Mouse (Mus musculus): Measurements from ENCODE around the gene Vangl1.

The Vangl1 gene

DNA sequence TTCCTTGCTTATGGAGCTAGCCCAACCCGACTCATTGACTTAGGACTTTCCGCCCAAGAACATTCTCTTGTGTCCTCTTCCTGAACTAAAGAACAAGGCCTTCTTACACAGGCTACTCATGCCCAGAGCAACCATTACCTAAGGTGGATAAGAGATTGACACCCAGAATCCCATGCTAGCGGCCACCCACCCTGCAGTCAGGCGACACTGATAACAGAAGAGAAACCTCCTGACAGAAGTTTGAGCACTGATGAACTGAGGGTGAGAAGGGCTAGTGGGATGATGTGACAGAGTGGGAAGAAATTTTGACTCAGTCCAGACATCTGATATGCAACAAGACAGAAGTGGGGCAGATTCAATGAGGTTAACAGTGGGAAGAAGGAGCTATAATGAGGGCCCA is 60.1 kb downstream of the Vangl1 start:
- in situ Hi-C loops (cut with MseI, MboI): no loop called here

DNA sequence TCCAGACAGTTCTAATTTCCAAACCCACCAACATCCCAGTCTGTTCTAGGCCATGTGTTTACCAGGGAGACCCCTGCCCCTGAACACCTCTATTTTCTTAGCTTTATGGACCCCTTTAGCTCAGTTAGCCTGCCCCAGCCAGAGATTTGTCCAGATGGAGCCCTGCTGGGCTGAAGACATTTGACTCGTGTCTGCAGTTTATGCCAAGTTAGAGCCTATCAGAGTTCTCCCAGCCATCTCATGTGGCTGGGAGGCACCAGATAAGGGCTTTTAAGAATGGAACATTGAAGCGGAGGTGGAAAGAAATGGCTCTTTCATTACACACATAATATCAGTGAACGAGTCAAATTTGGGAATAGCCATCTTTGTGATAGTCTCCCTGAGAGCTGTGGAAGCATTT is 61.0 kb downstream of the Vangl1 start:
- in situ Hi-C loops (cut with MseI, MboI): no loop called here

DNA sequence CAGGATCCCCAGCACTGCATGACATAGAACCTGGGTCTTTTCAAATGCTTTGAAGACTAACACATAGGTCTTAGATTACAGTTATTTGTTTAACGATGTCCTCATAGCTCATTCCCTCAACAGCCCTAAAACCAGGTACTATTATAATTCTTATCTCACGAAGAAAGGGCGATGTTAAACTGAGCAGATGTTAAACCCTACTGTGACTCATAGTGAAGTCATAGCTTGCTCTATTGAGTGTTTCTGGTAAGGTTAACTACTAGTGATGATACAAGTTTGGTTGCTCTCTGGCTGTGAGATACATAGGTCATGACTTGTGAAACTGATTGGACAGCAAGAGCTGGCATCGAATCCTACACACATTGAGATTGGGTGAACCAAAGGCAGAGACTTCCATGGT is 61.5 kb downstream of the Vangl1 start:
- in situ Hi-C loops (cut with MseI, MboI): no loop called here

DNA sequence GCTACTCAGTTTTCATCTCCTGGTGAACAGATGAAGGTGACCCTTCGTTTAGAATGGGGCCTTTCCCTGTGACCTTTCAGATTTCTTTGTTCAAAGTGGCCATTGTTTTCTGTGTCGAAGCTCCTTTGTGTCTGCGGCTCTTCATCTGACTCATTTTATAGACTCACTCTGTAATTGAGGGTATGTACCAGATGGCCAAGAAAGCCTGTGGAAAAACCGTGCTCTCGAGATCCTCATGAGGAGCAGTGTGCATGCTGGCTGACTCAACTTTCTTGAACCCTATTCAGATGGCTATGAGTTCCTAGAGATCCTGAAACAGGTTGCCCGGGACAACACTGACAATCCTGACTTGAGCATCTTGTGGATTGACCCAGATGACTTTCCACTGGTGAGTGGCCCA is 62.6 kb downstream of the Vangl1 start:
- in situ Hi-C loops (cut with MseI, MboI): no loop called here

DNA sequence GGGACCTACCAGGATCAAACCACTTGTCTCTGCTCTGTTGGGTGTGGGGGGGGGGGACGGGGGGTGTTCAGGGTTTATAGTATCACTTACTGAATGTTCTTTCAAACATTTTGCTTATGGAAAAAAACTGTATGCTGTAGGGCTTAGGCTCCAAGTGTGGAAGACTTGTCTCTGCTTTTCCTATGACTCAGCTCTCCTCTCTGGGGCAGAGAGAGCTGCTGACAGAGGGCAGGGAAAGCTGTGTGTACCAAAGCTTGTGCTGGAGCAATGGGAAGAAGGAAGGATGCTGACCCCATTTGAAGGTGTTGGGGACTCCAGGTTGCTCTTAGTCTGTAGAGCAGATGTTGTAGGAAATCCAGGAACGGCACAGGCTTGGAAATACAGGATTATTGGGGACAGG is 63.0 kb downstream of the Vangl1 start:
- in situ Hi-C loops (cut with MseI, MboI): no loop called here

DNA sequence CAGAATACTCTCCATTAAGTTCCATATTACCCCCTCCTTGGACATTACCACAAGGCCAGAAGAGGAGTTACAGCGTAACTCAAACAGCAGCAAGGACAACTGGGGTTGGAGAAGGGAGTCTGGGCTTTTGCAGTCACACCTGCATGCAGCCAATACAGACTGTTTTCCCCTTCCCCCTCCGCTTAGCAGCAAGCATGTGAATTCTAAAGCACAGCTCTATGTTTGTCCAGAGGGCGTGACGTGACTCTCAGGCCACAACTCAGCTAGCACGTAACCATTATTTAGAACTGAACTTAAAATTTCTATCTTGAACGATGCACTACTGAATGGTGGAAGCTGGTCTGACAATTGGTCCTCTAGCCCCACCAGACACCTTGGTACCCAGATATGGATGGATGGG is 63.9 kb downstream of the Vangl1 start:
- in situ Hi-C loops (cut with MseI, MboI): no loop called here

DNA sequence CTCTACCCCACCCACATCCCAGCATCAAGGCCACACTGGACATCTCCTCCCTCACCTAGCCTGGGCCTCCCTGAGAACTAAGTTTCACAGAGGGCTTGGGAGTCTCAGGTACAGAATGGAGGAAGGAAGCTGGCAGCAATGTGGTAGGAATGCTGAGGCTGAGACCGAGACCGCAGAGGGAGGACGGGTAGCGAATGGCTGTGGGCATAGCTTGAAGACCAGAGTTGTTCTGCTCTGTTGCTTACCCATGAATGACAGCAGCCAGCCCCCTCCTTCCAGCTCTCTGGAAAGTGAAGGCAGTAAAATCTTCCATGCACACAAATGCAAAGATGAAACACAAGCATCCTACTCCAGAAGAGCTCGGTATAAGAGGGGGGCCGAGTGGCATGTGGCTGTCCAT is 65.6 kb downstream of the Vangl1 start:
- in situ Hi-C loops (cut with MseI, MboI): no loop called here

DNA sequence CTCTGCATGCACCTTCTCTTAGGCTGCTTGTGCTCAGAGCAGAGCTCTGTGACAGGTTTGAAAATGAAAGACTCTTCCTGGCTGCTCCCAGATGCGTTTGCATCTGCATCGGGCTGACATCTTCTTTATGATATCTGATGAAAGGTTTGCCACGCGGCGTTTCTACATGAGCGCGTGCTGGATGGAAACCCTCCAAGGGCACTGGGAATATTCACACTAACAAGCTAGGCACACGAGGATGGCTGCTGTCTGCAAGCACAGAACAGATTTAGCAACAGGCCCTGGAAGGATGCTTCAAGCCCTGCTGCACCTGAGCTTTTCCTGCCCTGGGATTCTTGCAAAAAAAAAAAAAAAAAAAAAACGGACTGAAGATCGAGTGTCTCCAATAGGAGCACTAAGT is 67.3 kb downstream of the Vangl1 start:
- in situ Hi-C loops (cut with MseI, MboI): no loop called here

DNA sequence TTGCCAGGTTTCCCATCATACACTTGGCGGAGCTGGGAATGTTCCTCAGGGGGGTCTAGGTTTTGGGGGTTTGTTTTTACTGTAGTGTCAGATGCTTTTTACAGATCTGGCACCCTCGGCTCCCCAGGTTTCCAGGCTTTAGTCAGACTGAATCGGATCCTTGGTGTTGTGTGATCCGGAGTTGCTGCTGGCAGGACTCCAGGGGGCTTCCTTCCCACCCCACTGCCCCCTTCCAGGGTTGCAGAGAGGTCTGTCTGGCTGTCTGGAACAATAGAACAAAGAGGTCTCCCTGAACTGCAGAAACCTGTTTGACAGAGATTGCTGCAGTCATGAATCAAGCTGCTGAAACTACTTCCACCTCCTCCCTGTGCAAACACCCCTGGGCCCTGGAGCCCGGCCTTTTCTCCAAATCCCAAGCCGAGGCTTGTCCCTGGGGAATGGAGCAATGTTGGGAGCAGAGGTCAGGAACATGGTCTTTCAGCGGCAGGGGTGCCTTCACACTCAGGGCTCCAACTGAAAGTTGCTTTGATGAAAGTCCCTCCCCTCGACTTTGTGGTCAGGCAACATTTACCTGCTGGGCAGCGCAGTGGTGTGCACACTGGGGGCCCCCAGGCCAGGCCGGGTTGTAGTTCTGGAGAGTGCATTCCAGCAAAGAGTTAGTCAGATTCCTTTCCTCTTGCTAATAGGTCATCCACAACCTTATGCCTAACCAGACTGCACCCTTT is 68.9 kb downstream of the Vangl1 start:
- in situ Hi-C loops (cut with MseI, MboI): no loop called here

DNA sequence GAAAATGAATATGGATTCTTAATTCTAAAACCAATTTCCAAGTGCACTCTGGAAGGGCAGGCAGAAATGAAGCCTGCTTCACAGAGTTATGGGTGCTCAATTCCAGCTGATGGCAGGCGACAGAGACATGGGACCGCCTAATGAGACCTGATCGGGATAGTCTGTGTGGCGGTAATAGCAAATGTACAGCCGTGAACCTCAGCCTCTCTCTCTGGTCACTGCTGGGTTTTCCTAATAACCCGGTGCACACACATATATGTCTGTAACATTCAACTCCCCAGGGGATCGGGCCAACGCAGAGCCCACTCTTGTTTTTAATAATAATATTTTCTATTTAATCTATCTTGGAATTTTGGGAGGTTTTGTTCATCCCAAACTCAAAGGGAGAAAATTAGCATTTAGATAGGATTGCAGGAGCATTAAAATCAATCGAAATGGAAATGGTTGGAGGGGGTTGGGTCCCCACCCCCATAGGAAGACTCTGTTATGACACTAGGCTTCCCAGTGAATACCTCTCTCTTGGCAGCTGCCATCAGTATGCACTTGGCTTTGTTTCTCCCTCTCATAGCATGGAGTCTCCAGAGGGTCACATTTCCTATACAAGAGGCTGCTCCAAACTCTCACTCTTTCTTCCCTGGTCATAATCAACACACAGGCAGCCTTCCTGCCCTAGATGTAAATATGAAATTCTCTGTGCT is 72.7 kb downstream of the Vangl1 start:
- in situ Hi-C loops (cut with MseI, MboI): no loop called here

DNA sequence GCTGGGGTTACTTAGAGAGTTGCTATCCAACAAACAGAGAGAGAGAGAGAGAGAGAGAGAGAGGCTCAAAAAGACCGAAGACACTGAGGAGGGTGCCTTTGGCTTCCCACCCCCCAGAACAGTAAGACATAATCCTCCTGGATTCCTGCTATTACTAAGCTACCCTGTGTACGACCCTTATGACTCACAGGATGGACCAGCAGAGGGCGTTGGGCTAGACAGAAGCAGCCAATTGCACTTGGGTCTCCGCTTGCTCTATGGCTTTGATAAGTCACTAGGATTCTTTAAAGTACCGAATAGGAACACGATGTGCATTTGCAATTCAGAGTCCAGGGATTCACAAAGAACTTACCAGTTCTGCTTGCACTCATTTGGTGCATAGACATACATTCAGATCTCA is 74.0 kb downstream of the Vangl1 start:
- in situ Hi-C loops (cut with MseI, MboI): no loop called here

DNA sequence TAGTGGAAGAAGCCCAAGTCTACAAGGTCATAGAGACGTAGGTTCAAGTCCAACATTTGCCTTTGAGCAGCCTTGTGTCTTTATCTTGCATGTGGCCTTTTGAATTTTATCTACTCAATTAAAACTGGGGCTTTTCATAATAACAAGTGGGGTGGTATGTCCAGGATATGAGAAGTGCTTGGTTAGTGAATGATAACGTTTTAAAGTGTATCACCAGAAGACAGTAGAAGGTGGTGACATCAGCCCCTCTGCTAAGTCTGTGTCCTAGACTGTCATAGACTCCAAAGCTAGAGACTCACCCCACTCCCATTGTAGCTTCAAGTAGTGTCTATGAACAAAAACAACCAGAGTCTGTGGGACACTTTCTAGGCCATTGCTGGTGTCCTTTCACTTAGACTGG is 76.3 kb downstream of the Vangl1 start:
- in situ Hi-C loops (cut with MseI, MboI): no loop called here

DNA sequence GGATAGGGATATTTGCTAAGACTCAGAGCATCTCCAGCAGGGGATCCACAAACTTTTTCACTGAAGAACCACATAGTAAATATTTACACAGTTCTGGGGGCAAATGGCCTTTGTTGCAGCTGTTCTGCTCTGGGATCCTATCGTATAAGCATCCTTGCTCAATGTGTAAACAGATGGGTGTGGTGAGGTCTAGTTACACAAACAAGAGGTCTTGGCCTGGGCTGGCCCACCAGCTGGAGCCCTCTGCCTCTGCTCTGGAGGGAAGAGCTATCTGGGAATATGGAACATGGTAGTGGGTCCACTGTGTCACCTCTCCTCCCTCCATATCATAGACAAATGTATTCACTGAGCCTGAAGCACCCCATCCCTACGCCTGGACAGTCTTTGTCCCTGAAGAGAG is 77.4 kb downstream of the Vangl1 start:
- in situ Hi-C loops (cut with MseI, MboI): no loop called here

DNA sequence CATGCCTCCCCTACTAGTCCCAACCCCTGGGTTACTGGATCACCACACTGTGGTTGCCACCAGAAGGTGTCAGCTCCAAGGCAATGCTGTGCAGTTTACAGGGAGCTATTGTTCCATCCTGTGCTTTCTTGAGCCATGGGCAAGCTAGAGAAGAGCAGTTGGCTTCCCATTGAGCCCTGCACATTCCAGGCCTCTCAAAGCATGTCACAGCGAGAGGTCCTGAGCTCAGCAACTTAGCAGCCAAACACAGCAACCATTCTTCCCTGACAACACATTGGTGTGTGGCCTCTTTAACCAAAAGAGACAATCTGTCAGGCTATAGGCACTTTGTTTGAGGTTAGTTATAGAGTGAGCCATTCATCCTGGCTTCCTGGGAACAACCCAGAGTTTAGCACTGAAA is 78.9 kb downstream of the Vangl1 start:
- in situ Hi-C loops (cut with MseI, MboI): no loop called here

DNA sequence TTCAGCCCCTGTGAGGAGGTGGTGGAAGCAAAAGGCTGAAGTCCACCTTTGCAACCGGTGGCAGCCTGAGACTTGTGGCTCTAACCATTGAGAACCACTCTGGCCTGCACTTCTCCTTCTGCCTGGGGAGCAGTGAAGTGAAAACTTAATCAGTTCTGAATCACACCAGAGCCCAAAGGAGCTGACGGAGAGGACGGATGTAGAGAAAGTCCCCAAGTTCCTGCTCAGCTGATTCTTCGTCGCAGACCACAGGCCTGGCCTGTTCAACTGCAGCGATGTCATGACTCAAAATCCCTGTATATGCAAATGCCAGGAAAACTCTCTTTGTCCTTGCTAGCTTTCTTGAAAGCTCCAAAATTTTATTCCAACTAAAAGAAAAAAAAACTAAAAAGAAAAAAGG is 80.8 kb downstream of the Vangl1 start:
- in situ Hi-C loops (cut with MseI, MboI): no loop called here

DNA sequence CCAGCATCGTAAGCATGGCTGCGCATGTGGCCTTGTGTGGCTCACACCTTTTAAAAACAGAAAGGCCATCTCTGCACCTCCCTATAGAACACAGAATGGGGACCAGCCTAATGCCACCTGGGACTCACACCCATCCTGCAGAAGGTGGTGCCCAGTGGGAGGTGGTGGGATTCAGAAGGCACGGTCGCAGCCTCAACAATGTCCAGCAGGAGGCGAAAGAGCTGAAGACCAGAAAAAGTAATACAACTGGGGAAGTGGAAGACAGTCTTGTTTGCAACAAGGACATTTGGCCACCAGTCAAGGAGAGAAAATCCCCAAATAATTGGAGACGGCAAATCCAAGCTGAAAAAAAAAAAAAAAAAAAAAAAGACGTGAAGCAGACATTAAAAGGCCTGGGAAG is 82.4 kb downstream of the Vangl1 start:
- in situ Hi-C loops (cut with MseI, MboI): no loop called here

DNA sequence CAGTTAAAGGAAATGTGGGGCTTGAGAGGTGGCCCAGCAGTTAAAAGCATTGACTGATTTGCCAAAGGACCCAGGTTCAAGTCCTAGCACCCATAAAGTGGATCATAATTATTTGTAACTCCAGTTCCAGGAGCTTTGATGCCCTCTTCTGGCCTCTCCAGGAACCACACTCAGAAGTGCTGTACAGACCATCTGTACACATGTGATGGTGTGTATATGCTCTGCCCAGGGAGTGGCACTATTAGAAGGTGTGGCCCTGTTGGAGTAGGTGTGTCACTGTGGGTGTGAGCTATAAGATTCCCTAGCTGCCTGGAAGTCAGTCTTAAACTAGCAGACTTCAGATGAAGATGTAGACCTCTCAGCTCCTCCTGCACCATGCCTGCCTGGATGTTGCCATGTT is 83.5 kb downstream of the Vangl1 start:
- in situ Hi-C loops (cut with MseI, MboI): no loop called here

DNA sequence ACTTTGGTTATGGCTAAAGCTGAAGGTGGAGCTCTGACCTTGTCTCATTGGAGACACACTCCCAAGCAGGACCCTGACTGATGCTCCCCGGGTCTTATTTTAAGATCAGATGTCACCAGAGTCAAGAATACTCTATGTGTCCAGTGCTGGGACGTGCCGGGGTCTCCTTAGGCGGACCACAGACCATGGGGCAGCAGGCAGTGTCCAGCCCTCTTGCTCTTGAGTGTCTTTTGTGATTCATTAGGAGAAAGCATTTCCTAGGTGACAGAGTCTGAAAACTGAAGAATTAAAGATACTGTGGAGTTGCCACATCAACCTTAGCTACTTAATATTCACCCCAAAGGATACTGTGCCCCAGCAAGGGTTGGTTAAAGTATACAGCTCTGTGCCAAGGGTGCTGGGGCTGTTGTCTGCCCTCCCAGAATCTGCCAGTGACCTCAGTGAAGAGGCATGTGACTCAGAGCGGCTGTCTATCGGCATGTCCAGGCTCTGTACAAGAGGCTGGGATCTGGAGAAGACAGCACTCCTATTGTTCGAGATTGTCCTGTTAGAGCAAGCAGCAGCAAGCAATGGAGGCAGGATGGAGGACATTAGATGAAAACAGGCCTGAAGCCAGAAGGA is 92.4 kb downstream of the Vangl1 start:
- in situ Hi-C loops (cut with MseI, MboI): no loop called here

DNA sequence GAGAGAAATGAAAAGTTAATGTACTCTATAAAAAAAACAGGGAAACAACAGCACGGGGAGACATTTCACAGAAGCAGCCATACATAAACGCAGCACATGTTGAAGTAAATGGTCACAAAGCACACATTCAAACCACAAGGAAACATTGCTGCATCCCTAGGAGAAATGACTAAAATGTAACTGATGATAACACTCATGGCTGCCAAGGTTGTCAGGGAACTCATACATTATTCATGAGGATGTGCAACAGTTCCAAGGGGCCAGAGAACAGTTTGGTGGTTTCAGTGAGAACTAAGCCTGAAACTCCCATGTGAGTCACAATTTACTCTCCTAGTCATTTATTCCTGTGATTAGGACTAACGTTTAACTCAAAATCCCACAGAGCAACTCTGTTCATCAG is 96.3 kb downstream of the Vangl1 start:
- in situ Hi-C loops (cut with MseI, MboI): no loop called here

DNA sequence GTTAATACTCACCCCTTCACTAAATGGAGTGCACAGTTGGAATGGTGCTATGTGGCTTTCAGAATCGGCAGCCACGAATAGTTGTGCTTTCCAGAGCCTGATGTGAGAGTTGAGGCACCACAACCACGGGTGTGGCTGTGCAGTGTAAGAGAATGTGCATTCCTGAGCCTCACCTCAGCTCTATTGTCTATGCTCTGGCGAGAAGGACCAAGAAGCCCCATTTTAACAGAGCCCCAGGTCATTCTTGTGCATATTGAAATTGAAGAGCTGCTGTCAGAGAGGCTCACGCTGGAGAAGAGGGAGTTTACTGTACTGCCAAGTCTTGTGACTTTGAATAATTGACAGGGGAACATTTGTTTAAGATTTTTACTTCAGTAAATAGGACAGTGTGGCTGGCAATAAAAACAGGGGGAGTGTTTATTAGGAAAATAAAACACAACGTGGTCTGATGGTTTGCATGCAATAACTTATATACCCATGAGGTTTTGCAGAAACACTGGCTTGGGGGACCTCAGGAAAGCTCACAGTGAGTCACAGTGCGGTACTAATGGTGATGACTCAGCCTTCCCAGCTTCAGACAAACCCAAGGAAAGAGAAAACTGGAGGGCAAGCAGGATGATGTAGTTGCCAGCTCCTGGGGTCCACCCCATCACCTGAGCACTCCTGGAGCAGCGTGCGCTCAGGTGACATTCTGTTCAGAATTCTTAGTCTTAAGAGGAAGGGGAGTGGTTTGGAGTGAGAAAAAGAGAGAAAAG is 100.5 kb downstream of the Vangl1 start:
- in situ Hi-C loops (cut with MseI, MboI): no loop called here

All from mouse trophoblast stem cell (cell line).